In genomic region chr17:40899783-40900363, GRCm38 (mm10) we compare ENCODE assay signal across 29 mouse cellular contexts. TPM values are rescaled to one million over a fixed set of nuclear protein-coding genes. Genes with fewer than 3 reads are reported as not detected.
DNase-seq lines count a peak whose midpoint lies in the region; ATAC-seq and TF ChIP-seq lines count a peak whose summit lies in the region.
"Had no signal": no experiment of that assay in that cellular context is flagged by ENCODE, and none has a peak within 500 bp of the region (broad histone marks: within the 10 kb centered on the region; RNA-seq: fewer than 3 reads in every experiment).

No protein-coding gene starts in this region.

- TF ChIP-seq CTCF in liver, postnatal 0 days (IDR thresholded peaks at IDR 0.05; ENCODE audit: low read depth) = no peak
- no peak for TF ChIP-seq CTCF in liver, embryonic 14.5 days (IDR thresholded peaks at IDR 0.05; ENCODE audit: low read depth)

- no peak overlapping the region for H3K4me2 ChIP-seq in liver, postnatal 0 days (ENCODE audit: low read depth, low read length)
- H3K4me2 ChIP-seq in liver, embryonic 14.5 days (ENCODE audit: low read depth) = no peak overlapping the region
- H3K4me2 ChIP-seq: embryonic facial prominence, embryonic 12.5 days; heart, embryonic 13.5 days; hindbrain, embryonic 12.5 days had no signal

- no peak for ATAC-seq in liver, postnatal 0 days
- peak; percentile 73 for ATAC-seq in liver, embryonic 14.5 days (ENCODE audit: insufficient read depth)
- ATAC-seq in megakaryocyte-erythroid progenitor cell, adult 5-6 weeks (replicated peaks; ENCODE audit: low FRiP score, low TSS enrichment, poor library complexity, severe bottlenecking) = peak; percentile 60
- ATAC-seq: forebrain, embryonic 16.5 days; hindbrain, postnatal 0 days had no signal

- H3K4me1 ChIP-seq in liver, postnatal 0 days (ENCODE audit: insufficient read depth) = 0 out of 2 replicates have a peak, but pooled peaks cover 3% of the 10 kb centered on the region
- H3K4me1 ChIP-seq in liver, embryonic 14.5 days (replicated peaks; ENCODE audit: control insufficient read depth in 2 of 2, insufficient read depth in 2 of 2, low read length in 1 of 2) = peaks cover 0 to 11% of the 10 kb centered on the region in 2 experiments; a peak in 2 of 4 replicates

- no peaks in the 10 kb centered on the region for H3K9me3 ChIP-seq in liver, postnatal 0 days (ENCODE audit: low read length)
- no peaks in the 10 kb centered on the region for H3K9me3 ChIP-seq in liver, embryonic 14.5 days (ENCODE audit: control insufficient read depth, low read length)
- H3K9me3 ChIP-seq: embryonic facial prominence, embryonic 12.5 days; G1E; heart, embryonic 13.5 days; hindbrain, embryonic 12.5 days had no signal

- 56% methylated on average over 4 of the region's 4 CpGs for WGBS in liver, postnatal 0 days (ENCODE audit: insufficient replicate concordance)
- 33% methylated on average over 4 of the region's 4 CpGs for WGBS in liver, embryonic 14.5 days (ENCODE audit: insufficient replicate concordance)

- H3K36me3 ChIP-seq in liver, postnatal 0 days (replicated peaks; ENCODE audit: insufficient read depth, low read length) = no peaks in the 10 kb centered on the region
- H3K36me3 ChIP-seq in liver, embryonic 14.5 days (replicated peaks; ENCODE audit: control insufficient read depth, insufficient read depth, low read depth) = no peaks in the 10 kb centered on the region
- H3K36me3 ChIP-seq: embryonic facial prominence, embryonic 12.5 days; G1E; heart, embryonic 13.5 days; hindbrain, embryonic 12.5 days had no signal

- peak; percentile 11 for DNase-seq in liver
- DNase-seq in liver, postnatal 0 days = no peak
- DNase-seq in ZHBTc4 (ENCODE audit: low read depth, low spot score) = peak; percentile 85
- DNase-seq in liver, embryonic 14.5 days (ENCODE audit: low read depth in 3 of 3, low spot score in 3 of 3) = no peak
- no peak for DNase-seq in right cerebral cortex, postnatal 36 days (ENCODE audit: low spot score in 2 of 2)
- DNase-seq in right cerebral cortex, postnatal 4 days = no peak
- DNase-seq in right cerebral cortex, adult 2 months (ENCODE audit: low spot score in 2 of 2) = no peak
- DNase-seq: adrenal gland, adult 2 months; adrenal gland, postnatal 25 days; cerebellum, adult 18-20 months; cerebellum, postnatal 10 days; gastrocnemius, postnatal 14 days; heart, postnatal 36 days had no signal

- no peaks in the 10 kb centered on the region for H3K27me3 ChIP-seq in liver, postnatal 0 days (ENCODE audit: insufficient read depth, low read length)
- H3K27me3 ChIP-seq in liver, embryonic 14.5 days (ENCODE audit: control insufficient read depth, insufficient read depth, low read length) = no peaks in the 10 kb centered on the region
- H3K27me3 ChIP-seq: CH12.LX; embryonic facial prominence, embryonic 12.5 days; heart, embryonic 13.5 days; hindbrain, embryonic 12.5 days had no signal

- no peak overlapping the region for H3K9ac ChIP-seq in liver, postnatal 0 days (replicated peaks)
- H3K9ac ChIP-seq in liver, embryonic 14.5 days (replicated peaks) = no peak overlapping the region
- H3K9ac ChIP-seq: embryonic facial prominence, embryonic 12.5 days; heart, embryonic 13.5 days; hindbrain, embryonic 12.5 days had no signal

- no peak for TF ChIP-seq EP300 in liver, postnatal 0 days (IDR thresholded peaks at IDR 0.05; ENCODE audit: low read depth)
- peak; percentile 36; the same call in 1 of the 2 replicates for TF ChIP-seq EP300 in liver, embryonic 14.5 days (IDR thresholded peaks at IDR 0.05; ENCODE audit: low read depth)

- H3K4me3 ChIP-seq in liver, postnatal 0 days (ENCODE audit: low read depth, low read length) = no peak overlapping the region
- H3K4me3 ChIP-seq in liver, embryonic 14.5 days (ENCODE audit: insufficient read depth in 1 of 2, low read depth in 2 of 2, low read length in 2 of 2) = no peak overlapping the region
- H3K4me3 ChIP-seq: embryonic facial prominence, embryonic 12.5 days; heart, embryonic 13.5 days; hindbrain, embryonic 12.5 days had no signal

- H3K27ac ChIP-seq in liver, postnatal 0 days (ENCODE audit: low read depth) = no peak overlapping the region
- no peak overlapping the region for H3K27ac ChIP-seq in liver, embryonic 14.5 days
- H3K27ac ChIP-seq: embryonic facial prominence, embryonic 12.5 days; heart, embryonic 13.5 days; hindbrain, embryonic 12.5 days; hindbrain, postnatal 0 days had no signal

RNA-seq across cellular contexts. Expression of gene Glyatl3, which starts 14.3 kb away (rescaled TPM):
- not detected in 2 replicates for polyA plus RNA-seq in liver, postnatal 0 days (2015; fragmentation: Nextera tagmentation; extraction: Ambion mirVana)
- 0.15 TPM in 1 of 2 replicates, not detected in the other for polyA plus RNA-seq in liver, embryonic 14.5 days (2012; rRNA removed)
- not detected in 2 replicates for polyA plus RNA-seq in liver, embryonic 14.5 days (2014; fragmentation: Nextera tagmentation; extraction: Ambion mirVana)
- not detected in 2 replicates for total RNA-seq in megakaryocyte-erythroid progenitor cell, adult 5-6 weeks (2014; fragmentation: Nextera tagmentation)
- total RNA-seq in megakaryocyte-erythroid progenitor cell, adult 5-6 weeks (2017) = not detected in 2 replicates
- total RNA-seq: adrenal gland, adult 2 months; adrenal gland, postnatal 25 days; CH12.LX; common myeloid progenitor, adult 5-6 weeks; G1E; gastrocnemius, adult 18-20 months; gastrocnemius, postnatal 14 days; heart, adult 8-10 months; heart, postnatal 36 days; hindbrain, postnatal 0 days had no signal
- polyA plus RNA-seq: adrenal gland, adult 2 months; forebrain, embryonic 11.5 days; forebrain, embryonic 16.5 days; frontal cortex, adult 2 months; G1E; gonadal fat pad, adult 2 months; heart, embryonic 13.5 days; heart, postnatal 0 days; hindbrain, embryonic 12.5 days; hindbrain, postnatal 0 days; intestine, embryonic 14.5 days had no signal

RNA-seq across cellular contexts. Expression of gene 9130008F23Rik, which starts 19.5 kb away (rescaled TPM):
- 0.09 and 0.22 TPM in 2 replicates for polyA plus RNA-seq in liver, postnatal 0 days (2015; fragmentation: Nextera tagmentation; extraction: Ambion mirVana)
- 0.28 and 0.55 TPM in 2 replicates for polyA plus RNA-seq in liver, embryonic 14.5 days (2012; rRNA removed)
- polyA plus RNA-seq in liver, embryonic 14.5 days (2014; fragmentation: Nextera tagmentation; extraction: Ambion mirVana) = 0.08 and 0.48 TPM in 2 replicates
- 1.9 and 4.0 TPM in 2 replicates for total RNA-seq in megakaryocyte-erythroid progenitor cell, adult 5-6 weeks (2014; fragmentation: Nextera tagmentation)
- 0.84 and 14.3 TPM in 2 replicates for total RNA-seq in megakaryocyte-erythroid progenitor cell, adult 5-6 weeks (2017)
- total RNA-seq: CH12.LX had no signal

RNA-seq across cellular contexts. Expression of gene Mut, which starts 34.6 kb away (rescaled TPM):
- 49.7 and 52.0 TPM in 2 replicates for polyA plus RNA-seq in liver, postnatal 0 days (2015; fragmentation: Nextera tagmentation; extraction: Ambion mirVana)
- 10.1 and 12.9 TPM in 2 replicates for polyA plus RNA-seq in liver, embryonic 14.5 days (2012; rRNA removed)
- 26.9 and 30.5 TPM in 2 replicates for polyA plus RNA-seq in liver, embryonic 14.5 days (2014; fragmentation: Nextera tagmentation; extraction: Ambion mirVana)
- total RNA-seq in megakaryocyte-erythroid progenitor cell, adult 5-6 weeks (2014; fragmentation: Nextera tagmentation) = 16.6 and 22.1 TPM in 2 replicates
- 47.6 and 57.7 TPM in 2 replicates for total RNA-seq in megakaryocyte-erythroid progenitor cell, adult 5-6 weeks (2017)

RNA-seq across cellular contexts. Expression of gene Cenpq, which starts 35.0 kb away (rescaled TPM):
- 11.7 and 12.4 TPM in 2 replicates for polyA plus RNA-seq in liver, postnatal 0 days (2015; fragmentation: Nextera tagmentation; extraction: Ambion mirVana)
- 8.0 and 14.8 TPM in 2 replicates for polyA plus RNA-seq in liver, embryonic 14.5 days (2012; rRNA removed)
- polyA plus RNA-seq in liver, embryonic 14.5 days (2014; fragmentation: Nextera tagmentation; extraction: Ambion mirVana) = 27.2 and 29.1 TPM in 2 replicates
- 40.4 and 48.2 TPM in 2 replicates for total RNA-seq in megakaryocyte-erythroid progenitor cell, adult 5-6 weeks (2014; fragmentation: Nextera tagmentation)
- total RNA-seq in megakaryocyte-erythroid progenitor cell, adult 5-6 weeks (2017) = 63.6 and 67.0 TPM in 2 replicates

Comparison
In these comparisons a context has a peak if more than half of its experiments do, and no peak if none do; other contexts are left out.
1. DNase-seq: peak in liver (single experiment) and ZHBTc4 (single experiment); none in liver, postnatal 0 days (single experiment), liver, embryonic 14.5 days (0 of 3), right cerebral cortex, postnatal 36 days (0 of 2), right cerebral cortex, postnatal 4 days (single experiment) and right cerebral cortex, adult 2 months (0 of 2).